Mouse (Mus musculus) yolk sac, embryonic 10.5 days (tissue): ENCODE measurements around the gene Celf2.
A peak's percentile ranks its signal among the peaks of the same experiment; 100 is the strongest.

Experiments
- DNase-seq: peaks from one replicate; pipeline ENCODE4 v3.0.0-alpha.2; 2017; ENCODE audit warnings: low spot score

Gene Celf2

DNA sequence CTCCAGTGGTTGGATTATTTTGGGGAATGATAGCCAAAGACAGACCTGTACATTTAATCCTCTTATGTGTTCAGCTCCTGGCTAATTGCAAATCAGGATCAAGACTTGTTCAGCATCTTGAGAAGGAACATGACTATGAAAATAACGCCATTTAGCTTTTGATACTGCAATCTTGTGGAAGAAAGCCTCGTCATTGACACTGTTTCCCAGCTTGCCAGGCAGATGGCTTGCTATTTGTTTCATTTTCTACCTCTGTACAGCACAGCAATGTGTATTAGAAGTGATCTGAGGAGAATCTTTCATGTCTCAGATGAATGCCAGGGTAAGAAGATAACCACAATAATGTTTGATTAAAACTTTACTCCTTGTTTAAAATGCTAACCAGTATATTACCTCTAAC is 315.9 kb downstream of the Celf2 start:
- DNase-seq = no peak

DNA sequence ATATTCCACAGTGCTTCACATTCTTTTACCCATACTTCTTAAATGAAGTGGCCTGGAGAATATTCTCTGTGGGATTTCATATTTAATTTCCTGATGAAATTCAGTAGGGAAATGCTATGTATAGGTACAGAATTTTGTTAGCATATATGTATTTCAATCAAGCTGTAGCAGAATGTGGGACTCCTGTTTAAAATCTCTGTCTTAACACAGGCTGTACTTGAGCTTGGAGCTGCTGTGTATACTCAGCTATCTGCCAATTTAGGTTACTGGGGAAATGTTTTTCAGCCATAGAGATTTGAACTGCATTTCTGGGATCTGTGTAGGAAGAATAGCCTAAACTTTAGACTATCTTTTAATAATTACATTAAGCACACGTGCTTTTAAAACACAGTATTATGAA is 330.2 kb downstream of the Celf2 start:
- no peak for DNase-seq

DNA sequence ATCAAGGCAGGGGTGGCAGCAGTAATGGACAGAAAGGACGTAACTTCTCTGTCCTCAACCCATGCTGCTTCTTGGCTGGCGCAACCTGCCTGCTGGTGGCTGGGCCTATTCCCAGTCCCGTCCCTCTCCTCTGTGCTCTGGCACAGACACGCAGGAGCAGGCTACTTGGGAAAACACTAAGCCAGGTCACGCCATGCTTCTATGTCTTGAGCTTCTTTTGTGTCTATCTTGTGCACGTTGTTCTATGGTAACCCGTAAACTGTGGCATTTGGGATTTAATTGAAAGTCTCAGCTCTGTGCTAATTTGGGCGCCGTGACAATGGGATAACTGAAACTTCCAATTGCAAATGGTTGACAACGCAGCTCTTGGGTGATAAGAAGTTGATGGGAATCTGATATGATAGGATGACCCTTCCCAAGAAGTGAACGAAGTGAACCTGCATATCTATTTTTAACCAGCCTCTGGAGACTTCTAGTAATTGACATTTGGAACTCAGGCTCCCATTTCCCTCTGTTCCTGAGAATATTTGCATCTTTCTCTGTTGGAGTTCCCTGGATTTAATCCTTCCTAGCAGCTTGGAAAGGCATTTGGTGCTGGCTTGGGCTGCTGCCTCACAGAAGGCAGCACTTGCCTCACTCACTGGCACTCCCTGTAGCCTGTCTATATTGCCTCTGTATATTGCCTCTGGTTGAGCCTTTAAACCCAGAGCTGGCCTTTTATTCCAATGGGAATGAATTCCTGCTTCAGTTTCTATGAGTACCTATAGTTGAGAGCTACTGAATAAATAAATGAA is 335.9 kb downstream of the Celf2 start:
- DNase-seq = no peak

DNA sequence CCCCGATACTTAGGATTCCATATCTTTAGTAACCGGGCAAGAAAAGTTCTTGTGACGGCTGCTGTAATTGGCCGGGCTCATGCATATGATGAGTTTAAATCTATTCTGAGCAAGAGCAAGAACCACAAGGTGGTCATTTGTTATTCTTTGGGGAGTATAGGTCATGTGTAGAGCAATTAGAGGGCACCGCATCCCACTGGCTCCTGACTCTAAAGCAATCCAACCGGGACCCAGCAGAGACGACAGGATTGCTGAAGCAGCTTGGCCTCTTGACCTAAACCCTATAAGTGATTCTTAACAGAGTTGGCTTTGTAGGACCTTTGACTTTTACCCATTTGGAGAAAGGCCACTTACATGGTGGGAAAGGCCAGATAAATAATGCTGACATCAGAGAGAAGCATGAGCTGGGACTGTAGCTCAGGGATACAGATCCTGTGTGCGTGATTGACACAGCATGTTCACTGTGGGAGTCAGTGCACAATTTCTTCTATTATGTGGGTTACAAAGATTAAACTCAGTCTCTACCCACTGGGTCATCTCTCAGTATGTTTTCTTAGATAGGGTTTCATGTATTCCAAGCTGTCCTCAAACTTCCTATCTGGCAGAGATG is 338.2 kb downstream of the Celf2 start:
- no peak for DNase-seq

DNA sequence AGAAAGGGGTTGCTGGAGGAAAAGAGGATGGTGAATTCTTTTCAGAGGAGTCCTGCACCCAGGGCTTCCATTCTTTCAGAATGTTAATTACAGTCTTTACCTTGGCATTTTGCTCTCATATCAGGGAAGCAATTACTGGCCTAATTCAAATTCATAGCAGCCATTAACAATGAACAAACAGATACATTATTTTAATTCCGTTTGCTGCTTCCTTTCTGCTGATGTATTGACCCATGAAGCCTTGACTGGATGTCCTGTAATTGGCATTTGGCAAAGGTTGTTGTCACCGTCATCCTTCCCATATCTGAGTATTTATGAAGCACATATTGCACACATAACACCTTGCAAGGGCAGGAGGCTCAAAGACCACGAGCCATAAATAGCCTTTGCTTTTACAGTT is 343.6 kb downstream of the Celf2 start:
- DNase-seq = no peak

DNA sequence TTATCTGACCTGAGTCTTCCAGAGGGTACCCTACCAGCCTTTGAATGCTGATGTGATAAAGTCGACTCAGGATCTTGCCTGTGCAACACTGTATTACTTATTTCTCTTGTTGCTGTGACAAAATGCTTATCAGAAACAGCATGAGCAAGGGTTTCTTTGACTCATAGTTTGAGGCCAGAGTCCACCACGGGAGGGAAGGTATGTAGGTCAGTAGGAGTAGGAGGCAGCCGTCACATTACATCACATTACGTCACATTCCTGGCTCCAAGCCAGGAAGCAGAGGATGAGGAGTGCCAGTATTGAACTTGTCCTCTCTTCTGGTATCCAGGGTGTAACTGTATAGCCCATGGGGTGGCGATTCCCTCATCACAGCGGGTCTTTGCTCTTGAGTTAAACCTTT is 349.3 kb downstream of the Celf2 start:
- DNase-seq = no peak

DNA sequence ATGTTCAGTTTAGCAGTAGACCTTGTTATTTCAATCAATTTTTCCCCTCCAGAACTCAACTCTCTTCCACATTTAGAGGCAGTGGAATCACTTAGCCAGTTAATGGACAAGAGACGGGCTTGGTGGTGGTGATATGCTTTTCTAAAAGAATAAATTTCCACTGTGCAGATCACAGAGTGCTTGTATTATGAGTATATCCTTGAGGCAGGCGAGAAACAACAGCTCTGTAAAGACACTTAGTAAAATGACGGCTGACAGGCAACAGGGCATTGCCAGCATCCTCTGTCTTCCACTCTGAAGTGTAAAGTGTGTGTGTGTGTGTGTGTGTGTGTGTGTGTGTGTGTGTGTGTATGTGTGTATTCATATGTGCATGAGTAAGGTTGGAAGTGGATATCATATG is 362.1 kb downstream of the Celf2 start:
- DNase-seq = no peak

DNA sequence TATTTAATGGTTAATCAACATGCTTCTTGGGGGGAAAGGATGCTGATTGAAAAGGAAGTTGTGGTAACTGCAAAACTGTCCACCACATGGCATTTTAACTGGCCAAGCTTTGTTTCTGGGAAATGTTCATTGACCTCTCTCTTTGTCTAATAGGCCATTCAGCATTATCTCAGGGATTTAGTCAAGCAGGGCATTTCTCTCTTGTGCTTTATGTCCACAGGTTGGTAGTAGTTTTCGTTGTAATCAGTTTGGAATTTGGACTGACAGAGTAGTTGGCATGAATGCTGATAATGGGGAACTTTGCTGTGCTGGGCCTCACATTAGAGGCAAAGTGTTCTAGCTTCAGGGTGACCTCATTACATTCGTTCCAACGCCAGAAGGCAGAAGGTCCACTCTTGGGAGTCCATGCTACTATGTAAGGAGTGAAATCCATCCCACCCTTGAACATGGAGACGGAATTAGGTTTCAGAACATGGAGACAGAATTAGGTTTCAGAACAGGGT is 363.8 kb downstream of the Celf2 start:
- no peak for DNase-seq

DNA sequence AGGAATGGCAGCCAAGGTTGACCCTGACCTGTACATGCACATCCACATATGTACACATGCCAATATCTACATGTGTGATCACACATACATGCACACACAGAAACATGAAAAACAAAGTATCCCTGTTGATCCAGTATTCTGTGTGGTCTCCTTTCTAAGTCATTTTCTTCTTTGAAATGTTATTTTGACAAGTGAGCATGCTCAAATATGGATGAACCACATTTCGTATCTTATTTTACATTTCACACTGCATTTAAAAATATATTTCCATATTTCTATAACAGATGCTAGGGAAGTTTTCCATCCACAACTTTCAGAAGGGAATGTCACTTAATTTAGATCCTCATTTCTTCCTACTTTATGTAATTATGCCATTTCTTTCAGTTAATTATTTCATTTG is 364.5 kb downstream of the Celf2 start:
- no peak for DNase-seq

DNA sequence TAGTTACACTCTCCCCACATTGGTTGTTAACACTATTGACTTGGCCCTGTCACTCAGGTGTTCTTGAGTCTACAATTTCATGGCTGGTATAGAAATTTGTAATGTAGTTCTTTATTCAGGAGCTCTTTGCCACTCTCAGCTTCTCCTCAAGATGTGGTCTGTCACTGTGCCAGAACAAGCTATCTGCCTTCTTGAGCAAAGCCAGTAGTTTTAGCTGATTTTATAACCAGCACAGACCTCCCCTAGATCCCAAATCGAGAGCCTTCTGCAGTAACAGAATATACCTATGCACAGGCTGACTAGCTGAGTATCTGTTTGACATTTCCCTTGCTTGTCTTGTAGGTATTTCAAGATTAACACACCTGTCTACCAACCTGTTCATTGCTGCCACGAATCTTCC is 386.0 kb downstream of the Celf2 start:
- no peak for DNase-seq

DNA sequence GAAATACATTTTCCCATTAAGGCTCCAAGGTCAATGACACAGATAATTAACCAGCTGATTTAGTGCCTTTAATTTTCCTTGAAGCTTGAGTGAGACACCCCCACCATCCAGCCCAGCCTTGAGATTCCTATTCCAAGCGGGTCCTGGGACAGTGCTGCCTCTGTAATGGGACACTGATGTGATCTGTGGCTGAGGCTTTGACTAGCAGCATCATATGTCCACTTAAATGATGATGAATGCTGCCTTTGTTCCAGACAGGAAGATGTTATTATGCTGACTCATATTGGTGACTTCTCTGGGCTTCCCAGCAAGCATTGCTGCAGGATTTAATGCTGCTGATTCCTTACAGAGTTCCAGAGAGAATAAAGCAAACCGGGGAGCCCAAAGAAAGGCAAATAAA is 393.6 kb downstream of the Celf2 start:
- DNase-seq = no peak

DNA sequence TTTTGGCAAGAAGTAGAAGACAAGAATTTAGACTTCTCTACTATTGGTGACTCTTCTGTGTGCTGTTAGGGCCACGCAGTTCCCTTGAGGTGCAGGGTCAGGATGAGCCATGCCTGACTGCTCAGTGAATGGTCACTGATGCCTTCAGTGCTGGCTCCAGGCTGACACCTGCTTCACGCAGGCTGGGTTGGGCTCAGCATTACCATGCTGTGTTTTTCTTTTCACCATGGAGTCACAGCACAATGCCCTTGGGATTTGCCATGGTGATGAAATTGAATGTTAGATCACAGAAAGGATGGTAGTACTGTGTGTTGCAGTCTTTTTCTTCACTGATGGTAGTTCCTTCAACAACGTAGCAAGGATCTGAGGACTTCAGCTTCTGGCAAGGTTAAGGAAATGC is 394.2 kb downstream of the Celf2 start:
- DNase-seq = no peak

DNA sequence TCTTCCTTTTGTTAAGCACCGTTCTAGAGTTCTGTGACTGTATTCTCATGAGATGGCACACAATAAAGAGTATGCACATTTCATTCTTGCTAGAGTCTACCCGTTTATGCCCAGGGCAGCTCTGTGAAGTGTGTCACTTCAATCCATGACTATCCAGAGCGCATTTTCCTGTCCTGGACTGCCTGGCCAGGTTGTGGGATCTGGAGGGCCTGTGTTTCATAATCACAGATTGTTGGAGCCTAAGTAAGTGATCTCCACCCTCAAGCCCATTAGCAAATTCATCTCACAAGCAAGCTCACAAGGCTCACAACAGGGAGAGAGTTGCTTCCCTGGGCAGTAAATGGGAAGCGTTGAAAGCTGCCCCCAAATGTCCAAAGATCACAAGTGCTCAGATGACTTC is 395.6 kb downstream of the Celf2 start:
- no peak for DNase-seq

DNA sequence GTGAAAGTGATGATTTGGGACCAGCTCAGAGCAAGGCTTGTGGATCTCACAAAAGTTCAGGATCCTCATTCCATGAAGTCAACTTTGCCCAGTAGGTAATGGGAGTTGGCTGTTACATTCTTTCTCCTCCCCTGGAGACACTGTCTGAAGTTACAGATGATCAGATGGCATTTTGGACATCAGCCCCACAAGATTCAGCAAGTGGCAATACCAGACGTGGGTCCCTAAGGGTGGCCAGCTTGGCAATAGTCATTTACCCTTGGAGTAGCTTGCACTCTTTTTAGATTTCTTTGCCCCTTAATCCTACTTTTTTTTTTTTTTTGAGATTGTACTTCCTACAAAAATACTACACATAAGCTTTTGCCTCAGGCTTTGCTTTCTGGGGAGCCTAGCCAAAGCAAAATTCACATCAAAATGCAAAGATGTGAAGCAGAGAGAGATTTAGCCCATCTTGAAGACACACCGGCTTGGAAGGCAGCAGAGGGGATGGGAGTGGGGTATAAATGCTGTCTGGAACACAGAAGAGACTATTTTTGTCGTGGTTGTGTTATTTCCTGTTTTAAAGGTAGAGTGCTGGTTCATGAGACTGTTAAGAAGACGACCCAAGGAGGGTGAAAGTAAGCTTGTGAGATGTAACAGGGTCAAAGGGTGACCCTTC is 397.1 kb downstream of the Celf2 start:
- DNase-seq = no peak

DNA sequence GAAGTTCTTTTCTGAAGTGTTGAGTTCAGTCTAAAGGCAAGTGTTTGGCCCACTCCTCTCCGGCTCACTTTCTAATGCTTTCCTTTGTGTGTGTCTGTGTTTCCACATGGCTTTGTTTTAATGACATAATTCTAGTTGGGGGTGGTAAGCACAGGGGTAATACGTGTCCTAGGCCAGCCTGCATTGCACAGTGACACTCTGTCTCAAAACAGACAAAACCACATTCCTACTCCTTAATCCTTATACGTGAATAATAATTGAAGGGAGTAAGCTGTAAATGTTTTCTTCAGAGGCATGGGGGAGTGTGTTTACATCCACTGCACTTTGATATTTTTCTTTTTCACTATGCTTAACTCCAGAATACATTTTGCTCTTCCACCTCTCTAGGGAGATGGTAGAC is 415.9 kb downstream of the Celf2 start:
- no peak for DNase-seq

DNA sequence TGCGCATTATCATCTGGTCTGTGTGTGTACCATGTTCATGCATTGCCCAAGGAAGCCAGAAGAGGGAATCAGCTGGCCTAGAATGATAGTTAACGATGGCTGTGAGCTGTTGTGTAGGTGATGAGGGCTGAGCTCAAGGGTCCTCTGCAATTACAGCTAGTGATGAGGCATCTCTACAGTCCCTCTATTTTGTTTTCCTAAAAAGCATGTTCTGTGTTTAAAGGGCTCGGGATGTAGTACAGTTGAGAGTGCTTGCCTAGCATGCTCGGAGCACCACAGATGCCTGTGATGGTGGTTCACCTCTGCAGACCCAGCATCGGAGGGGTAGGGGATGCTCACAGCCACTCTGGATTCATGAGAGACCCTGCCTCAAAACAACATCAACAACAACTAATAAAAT is 416.7 kb downstream of the Celf2 start:
- no peak for DNase-seq

DNA sequence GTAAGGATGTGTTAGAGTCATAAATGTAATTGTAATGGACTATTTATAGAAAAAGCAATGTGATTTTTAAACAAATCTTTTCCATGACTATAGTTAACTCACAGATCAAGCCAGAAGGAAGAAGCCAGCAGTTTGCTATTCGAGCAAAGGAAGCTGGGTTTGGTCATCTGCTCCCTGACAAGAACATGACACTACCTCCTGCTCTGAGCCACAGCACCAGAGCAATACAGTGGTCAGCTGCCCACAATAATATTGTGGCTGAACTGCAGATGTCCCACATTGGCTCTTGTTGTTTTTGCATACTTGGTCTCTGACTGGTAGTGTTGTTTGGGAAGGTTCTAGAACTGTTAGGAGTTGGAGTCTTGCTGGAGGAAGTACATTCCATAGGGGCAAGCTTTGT is 418.9 kb downstream of the Celf2 start:
- no peak for DNase-seq

DNA sequence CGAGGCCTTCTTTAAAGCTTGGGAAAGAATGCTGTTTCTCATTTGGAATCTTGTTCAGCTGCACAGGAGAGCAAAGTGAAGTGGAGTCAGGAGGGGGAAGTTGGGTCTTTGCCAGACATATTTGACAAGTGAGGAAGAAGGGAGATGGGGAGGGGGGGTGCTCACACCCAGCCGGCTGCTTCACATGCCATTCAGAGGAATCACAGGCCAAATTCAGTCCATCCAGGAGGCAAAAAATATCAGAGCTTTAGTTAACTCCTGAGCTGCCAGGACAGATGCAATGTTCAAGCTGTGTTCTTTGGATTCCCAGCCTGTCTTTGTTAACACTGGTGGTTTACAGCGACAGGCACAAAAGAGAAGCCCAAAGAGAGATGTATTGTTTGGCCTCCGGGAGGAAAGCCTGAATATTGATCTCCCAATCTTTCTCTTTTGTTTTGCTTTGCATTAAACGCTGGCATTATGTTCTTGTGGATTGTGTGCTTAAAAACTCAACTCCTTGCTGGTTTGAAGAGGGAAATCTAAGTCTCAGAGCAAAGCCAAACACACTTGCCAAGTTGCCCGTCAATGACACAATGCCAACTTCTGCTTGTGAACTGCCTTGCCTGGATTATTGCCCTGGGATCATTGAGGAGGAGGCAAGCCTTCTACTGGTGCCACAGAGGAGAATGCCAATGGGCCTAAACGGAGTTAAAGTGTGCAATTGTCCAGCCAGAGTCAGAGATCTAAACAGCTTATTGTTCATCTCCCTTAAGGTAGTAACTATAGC is 420.1 kb downstream of the Celf2 start:
- DNase-seq = peak; percentile 52

DNA sequence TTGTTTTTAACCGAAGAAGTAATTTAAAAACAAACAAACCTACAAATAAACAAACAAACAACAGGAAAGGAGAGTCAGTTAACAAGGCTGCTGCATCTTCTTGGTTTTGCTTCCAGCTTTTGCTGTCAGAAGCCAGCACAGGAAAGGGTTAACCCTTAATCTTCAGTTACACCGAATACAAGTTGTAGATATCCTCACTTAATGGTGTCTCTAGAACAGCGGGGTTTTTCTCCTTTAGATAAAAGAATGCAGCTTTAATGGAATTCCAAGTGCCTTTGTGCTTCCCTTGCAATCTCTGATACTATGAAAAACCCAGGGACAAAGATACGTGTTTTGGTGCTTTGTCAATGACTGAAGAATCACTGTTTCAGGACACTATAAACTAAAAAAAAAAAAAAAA is 420.8 kb downstream of the Celf2 start:
- no peak for DNase-seq

DNA sequence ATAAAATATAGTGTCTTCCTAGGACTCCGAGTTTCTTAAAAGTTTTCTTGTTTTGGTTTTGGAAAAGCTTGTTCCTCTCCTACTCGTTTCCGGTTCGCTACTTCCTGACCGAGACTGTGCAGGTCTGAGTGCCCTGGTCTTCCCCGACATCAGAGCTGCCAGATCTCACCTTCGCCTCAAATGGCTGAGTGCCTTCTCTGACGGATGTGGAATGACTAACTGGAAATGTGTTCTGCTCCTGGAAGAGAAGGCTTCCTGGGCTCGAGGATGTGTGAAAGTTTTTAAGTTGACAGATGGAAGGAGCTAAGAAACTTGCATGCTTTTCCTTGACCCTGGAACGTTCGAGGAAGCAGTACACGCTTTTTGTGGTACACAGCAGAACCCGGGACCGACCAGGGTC is 421.9 kb downstream of the Celf2 start:
- no peak for DNase-seq

DNA sequence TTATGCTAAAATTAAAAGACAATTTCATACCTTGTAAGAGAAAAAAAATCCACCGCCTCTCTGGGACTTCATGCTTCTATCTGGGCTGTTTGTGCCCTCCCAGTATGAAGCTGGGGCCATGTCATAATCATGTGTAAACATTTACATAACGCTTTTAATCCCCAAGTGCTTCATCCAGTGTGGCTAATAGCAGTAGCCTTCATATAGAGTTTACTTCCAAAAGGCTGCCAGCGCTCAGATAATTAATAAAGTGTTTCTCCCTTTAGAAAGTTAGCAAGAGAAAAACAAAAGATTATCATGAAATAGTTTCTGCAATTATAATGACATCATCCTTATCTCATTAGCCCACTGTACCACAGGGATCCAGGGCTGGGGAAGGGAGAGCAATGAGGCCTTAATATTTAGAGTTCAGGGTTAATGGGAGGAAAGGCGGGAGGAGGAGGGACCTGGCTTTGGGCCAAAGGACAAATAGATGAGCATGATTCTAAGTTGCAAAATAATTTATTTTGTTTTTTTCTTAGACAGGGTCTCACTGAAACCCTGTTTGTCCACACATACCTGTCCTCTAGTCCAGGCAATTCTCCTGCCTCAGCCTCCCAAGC is 425.8 kb downstream of the Celf2 start:
- DNase-seq = no peak

DNA sequence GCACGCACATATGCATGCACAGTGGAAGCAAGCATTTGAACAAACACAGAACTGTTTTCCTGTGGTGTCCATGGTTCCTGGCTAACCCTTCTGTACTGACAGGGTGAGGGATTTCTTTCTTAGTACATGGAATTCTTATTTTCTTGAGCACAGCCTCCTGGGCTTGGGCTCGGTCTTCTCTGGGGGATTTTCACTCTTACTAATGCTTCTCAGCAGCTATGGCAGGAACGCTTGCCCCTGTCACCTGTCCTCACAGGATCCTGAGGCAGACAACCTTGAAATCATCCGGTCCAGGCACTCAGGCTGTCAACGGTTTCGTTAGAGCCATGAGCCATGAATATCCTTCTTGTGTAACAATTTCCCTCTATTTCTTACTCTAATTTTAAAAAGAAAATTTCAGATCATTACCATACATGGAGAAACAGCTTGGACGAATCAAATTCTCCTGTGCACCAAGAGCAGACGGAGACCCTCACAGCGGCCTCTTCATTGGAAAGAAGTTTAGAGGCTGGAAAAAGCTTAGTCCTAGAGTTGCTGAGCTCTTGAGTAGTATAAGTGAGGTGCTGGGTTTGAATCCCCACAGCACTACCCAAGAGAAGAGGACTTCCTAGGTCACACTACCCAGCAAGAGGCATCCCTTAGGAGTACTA is 426.9 kb downstream of the Celf2 start:
- no peak for DNase-seq
